Mouse (Mus musculus) fat pad, adult 2 months (tissue): ENCODE results near the gene Mgll.

ENCODE experiments used
- DNase-seq: peaks from one replicate; pipeline ENCODE4 v3.0.0-alpha.2; 2011; ENCODE audit warnings: low read depth, low spot score; ENCODE audit errors: extremely low read depth

Mgll gene

DNA sequence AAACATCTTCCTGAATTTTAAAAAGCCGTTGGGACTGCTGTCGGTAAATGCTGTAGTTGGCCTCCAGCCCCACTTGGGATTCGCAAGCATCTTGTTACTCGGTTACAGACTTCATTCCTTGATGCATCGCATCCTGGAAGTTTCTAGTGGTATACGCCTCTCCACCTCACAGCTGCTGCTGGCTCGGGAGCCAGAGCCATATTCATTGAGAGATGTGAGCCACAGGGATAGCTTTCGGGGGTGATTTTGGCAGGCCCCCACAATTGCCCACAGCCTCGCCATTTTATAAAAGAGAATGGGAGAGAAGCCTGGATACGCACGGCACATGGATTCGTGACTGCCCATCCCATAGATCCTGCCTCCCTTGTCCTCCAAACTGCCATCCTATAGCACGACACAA is 69.7 kb downstream of the Mgll start:
- no peak for DNase-seq

DNA sequence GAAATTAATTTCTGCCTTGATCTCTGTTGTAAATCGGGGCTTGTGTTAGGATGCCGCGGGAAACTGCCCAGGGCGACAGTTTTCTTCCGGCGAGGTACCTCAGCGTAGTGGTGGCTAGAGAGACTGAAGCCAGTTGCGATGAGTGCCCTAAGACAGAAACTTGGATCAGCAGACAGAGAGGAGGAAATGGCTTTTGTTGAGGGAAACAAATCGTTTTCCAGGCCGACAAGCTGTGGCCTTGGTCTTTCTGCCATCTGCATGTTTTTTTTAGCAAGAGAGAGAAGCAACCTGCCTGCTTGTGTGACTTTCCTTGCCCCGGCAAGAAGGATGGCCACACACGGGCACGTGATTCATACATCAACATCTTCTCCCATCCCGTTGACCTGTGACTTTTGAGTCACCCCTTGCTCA is 70.4 kb downstream of the Mgll start:
- no peak for DNase-seq

DNA sequence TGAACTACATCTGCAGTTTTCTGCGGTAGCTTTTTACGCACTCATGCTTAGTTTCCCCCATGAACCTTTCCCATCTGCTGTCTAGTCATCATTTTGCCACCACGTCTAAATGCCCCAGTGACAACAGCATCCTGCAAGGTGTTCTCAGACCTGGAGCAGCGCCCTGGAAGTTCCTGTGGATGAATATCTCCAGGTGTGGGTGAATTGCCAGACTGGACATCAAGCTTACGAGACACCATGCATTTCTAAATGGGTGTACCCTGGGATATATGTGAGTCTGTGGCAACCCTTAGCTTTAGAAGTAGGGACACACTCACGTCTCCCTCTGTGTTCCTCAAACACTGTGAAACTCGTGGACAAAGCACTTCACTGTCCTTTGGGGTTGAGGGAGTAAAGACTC is 76.0 kb downstream of the Mgll start:
- DNase-seq = no peak

DNA sequence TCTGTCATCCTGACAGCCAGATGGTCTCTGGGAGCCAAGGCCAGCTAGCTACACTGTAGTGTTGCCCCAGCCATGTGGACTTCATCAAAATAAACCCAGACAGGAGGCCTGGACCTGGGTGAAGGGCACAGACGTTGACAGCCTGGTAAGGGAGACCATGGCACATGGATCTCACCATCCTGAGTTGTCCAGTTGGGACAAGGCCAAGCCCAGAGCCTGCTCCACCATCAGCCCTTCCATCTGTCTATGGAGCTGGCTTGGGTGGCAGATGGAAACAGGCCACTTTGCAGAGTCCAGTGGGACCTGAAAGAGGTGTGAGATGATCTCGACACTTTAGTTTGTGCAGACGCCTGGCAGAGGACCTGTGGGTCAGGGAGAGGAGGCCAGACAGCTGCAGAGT is 76.5 kb downstream of the Mgll start:
- no peak for DNase-seq

DNA sequence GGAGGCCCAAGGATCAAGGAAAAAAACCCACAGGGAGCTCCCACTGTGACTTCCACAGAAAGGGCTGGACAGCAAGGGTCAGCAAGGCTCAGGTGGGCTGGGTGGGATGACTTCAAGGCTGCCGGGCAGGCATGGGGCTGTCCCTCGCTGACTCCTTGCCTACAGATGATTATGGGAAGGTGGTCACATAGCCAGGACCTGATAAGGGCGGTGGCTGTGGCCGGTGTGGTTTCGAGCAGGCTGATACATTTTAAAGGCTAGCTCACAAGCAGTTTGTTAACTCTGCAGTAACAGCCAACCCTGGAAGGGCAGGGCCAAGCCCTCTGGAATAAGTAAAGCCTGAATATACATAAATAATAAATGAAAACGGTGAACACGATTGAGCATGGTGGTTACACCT is 78.8 kb downstream of the Mgll start:
- no peak for DNase-seq

DNA sequence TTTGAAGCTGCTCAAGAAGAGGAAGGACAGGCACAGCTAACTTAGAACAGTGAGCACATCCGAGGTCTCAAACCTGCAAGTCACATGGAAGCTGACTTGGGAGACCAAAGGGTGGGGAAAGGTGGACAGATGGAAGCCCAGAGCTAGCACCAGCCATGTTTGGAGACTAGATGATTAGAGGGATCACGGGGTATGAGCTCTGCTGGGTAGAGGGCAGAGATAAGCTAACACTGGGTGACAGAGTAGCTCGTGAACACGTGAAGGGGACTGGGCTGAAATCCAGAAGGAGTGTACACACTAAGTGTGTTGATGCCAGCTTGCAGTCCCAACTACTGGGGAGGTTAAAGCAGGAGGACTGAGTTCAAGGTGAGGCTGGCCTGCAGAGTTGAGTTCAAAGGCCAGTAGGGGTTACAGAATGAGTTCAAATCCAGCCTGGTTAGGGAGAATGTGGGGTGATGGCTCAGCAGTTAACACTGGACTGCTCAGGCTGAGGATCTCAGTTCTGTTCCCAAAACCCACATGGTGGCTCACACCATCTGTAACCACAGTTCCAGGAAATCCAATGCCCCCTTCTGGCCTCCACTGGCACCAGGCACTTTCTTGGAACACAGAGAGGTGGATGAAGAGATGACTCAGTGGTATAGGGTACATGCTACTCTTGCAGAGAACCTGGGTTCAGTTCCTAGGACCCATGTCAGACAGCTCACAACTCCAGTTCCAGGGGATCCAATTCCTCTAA is 79.9 kb downstream of the Mgll start:
- DNase-seq = no peak

DNA sequence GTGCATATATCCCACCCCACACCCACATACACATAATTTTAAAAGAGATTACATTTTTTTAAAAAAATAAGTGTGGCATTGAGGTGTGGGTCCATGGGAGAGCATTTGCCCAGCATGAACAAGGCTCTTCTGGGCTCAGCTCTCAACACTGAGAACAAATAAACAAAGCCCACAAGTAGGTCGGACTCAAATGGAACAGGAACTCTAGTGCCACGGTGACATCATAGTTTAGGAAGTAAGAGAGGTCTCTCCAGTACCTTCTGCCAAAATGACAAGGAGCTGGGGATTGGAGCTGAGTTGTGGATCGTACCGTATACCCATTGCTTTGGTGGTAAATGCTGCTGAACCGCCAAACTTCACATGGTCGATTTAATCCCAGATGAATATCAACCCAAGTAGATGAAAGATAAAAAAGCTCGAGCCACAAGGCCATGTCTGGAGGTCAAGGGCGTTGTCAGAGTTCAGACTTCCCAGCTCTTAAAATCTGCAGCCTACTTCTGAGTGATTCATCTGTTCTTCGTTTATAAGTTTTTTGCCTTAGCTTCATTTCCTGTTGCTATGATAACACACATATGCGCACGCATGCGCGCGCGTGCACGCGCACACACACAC is 80.9 kb downstream of the Mgll start:
- no peak for DNase-seq

DNA sequence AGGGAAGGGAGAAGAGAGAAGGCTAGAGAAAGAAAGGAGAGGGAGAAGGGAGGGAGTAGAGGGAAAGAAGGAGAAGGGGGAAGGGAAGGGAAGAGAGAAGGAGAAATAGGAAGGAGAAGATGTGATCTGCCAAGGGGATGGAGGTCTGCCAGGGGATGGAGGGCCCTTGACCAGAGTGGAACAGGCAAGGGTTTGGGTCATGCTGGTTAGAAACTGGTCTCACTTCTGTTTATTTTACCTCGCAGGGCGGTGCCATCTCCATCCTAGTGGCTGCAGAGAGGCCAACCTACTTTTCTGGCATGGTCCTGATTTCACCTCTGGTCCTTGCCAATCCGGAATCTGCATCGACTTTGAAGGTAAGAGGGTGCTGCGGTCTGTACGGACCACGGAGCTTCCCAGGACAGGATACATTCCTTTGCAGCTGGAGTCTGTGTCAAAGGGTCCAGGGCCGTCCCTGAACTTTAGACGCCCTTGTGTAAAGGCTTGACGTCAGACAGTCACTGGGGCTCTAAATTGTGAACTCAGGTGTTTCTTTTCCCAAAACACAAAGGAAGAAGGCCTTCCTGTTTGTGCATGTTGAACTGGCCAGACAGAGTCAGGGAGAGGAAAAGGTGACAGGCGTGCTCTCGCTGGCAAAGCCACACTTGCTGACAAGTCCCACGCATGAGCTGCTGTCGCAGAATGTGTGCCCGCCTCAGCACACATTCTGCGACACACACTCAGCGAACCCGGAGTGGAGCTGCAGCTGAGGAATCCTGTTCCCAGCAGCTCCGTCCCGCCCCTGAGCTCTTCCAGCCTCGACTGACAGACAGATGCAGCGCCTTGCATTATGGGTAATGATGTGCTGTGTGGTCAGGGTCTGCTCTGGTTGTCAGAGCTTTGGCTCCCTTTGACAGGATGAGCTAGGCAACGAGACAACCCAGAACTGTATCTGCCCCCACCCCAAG is 85.2 kb downstream of the Mgll start:
- DNase-seq = no peak

DNA sequence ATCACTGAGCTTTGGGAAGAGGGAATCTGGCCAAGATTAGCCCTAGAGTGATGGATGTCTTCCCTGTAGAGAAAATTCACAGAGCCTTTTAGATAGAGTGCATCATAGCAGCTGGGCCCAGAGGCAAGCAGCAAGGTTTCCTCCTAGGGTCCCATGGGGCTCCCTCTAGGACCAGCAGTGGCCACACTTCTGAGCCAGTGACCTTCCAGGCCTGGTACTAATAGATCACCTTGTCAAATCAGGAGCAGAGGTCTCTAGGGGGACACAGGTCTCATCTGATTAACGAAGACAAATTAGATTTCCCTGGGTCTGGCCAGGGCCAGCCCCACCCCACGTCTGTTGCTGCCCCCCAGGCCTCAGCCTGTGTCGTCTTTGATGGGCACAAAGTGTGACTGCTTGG is 86.1 kb downstream of the Mgll start:
- DNase-seq = no peak

DNA sequence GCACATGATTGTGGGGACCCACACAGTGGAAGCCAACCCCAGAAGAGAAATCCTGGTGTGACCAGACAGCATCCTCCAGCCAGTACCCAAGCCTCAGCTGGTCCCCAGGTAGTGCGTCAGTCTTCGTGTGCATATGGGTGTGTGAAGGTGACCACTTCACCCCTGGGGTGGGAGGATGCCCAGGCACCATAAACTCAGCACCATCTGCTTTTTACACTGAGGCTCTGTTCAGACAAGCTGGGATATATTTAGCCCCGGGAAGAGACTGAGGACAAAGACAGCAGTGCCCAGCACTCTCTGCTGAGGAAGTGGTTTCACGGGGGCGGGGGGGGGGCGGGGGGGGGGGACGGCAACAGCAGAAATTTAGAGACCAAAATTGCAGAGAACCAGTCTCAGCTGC is 87.2 kb downstream of the Mgll start:
- no peak for DNase-seq

DNA sequence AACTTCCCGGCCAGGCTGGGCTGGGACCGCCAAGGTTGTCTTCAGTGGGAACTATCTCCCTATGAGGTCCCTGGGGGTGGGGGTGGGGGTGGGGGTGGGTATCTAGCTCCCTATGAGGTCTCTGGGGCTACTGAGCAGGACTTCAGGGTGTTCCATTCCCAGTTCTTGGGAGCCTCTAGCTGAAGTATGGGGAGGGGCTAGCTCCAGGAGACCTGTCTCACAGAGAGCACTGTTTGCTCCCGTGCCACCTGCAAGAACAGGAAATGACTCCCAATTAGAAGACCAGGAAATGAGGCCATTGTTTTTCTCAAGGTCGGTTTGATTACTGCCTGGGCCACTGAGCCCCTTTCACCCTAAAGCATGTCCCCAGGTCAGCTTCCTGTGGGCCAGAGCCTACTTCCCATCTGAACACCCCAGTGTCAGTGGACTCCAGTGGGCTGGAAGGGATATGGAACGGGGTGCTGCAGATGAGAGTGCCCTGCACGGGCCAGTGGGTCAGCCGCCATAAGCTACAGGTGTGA is 87.7 kb downstream of the Mgll start:
- no peak for DNase-seq

DNA sequence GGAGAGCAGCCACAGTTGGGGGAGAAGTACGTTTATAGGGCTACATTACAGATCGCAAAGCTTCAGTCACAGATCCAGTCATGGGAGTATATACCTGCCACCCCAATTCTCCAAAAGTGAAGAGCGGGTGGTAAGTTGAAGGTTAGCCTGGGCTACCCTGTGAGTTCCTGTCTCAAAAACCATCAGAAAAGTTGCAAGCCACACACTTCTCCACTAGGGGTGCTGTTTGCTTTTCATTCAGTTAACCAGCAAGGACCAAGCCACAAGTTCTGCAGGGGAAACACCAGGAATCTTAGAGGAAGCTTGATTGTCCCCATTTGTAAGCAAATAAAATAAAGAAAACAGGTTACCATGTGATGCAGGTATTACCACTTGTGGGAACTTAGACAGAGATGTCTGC is 88.7 kb downstream of the Mgll start:
- no peak for DNase-seq

DNA sequence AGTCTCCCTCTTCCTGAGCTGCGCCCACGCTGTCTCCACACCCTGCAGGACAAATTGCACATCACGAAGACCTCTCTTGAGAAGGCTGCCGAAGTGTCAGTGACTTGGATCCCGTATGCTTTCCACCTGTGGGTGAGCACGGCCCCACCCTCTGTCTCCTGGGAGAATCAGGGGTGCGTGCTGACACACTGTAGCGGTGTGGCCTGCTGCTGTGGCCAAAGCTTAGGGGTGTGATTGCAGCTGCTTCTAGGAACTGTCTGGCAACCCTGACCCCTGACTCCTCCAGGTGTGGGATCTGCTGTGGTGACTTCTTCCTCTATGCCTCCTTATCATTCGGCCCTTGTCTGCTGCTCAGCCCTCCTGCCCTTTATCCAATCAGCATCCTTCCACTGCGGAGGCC is 89.6 kb downstream of the Mgll start:
- DNase-seq = no peak

DNA sequence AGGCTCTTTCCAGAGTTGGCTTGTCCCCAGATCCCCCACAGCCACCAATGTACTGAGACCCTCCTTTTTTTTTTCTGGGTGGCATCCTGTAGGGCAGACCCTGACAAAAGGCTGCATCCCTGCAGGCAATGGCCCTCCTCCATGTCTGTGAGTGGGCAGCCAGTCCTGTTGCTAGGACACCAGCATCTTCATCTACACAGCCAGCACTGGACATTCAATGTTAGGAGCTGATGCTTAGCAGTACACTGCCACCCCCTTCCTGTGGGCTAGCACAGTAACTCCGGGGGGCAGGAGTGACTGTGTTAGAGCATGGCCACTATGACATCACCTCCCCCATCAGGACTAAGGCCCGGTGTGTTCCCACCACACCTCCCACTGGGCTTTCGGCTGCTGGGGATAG is 90.8 kb downstream of the Mgll start:
- no peak for DNase-seq

DNA sequence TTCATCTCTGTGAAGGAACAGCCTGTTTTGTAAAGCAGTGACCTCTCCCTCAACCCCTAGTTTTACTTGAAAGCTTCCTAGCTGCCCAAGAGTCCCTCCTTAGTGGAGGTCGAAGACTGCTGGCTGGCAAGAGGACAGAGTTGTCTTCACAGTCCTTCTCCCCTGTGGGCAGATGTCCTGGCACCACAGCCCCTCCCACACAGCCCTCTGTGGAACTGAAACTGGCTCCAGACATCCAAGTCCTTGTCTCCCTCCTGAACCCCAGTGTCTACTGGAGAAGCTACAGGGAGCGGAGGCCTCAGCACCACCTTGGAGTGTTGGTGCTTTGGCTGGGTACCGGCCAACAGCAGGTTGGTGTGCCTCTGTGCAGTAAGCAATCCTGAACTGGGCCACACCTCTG is 91.3 kb downstream of the Mgll start:
- no peak for DNase-seq

DNA sequence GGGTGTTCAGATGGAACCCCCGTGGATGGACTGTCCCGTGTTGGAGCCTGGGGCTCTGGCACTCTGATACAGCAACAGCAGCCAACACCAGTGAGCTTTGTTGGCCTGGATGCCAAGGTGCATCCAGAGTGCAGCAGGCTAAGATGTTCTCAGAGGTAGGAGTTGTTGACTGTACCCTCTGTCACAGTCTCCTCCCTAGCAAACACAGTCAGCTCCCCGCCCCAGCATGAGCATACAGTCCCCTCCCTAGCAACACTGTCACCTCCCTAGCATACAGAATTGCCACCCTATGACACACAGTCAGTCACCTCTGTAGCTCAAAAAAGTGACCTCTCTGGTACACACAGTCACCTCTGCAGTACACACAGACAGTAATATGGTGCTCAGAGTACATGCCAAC is 92.7 kb downstream of the Mgll start:
- DNase-seq = no peak

DNA sequence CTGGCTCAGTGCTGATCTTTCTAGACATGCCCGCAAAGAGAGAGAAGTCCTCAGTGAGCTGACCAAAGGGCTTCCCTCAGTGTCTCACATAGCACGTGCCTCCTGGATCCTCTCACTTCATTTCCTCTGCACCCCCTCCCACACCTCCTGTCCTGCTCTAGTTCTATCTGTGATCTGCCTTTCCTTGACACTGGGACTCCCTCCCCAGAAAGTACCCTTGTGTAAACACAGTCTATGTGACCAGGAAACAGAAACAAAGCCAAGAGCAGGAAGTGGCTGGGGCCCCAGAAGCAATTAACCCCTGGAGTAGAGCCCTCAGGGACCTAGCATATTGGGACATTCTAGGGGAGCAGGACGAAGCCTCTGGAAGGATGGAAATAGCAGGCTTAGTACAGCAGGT is 96.6 kb downstream of the Mgll start:
- DNase-seq = no peak

DNA sequence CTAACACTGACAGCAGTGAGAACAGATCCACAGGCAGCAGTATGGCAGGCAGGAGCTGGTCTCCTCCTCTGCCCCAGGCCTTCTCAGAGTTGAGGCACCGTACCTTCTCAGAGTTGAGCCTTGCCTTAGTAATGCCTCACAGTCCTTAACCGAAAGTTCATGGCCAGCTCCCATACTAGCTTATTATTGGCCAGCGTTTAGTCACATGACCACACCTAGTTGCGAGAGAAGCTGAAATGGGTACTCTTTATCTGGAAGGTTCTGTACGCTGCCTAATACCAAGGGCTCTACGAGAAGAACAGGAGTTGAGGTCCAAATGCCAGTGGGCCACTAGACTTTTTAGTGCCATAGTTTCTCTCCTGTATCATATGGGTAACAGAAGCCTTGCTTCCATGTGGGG is 97.1 kb downstream of the Mgll start:
- DNase-seq = no peak

DNA sequence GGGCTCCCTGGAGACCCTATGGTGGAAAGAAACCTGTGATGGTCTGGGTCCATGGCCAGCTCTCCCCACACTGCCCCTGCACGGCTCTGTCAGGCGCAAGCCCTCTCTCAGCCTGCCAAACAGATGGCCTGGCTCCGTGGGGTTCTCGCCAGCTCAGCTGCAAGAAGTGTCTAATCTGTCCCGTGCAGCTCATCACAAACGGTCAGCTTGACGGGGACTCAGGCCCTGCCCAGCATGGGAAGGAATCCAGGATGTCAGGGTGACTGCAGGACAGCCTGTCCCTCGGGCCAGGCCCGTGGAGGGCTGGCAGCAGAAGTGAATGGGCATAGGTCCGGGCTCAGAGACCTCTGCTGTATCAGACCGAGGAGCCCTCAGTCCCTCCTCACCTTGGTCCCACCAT is 97.7 kb downstream of the Mgll start:
- no peak for DNase-seq

DNA sequence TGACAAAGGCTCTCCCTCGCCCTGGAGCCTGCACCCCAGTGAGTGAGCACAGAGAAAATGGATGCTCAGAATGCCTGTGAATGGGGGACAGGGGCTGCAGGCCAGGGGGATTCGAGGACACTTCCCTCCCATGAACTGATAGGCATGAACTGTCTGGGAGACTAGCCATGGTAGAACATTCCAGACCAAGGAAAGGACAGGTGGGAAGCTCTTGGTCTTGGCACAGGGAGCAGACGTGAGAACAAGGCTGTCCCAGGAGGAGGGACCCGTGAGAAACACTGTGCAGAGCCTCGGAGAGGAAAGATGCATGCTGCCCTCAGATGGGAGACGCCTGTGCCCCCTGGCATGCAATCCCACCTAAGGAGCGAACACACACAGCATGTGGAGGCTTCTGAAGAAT is 100.0 kb downstream of the Mgll start:
- DNase-seq = no peak

DNA sequence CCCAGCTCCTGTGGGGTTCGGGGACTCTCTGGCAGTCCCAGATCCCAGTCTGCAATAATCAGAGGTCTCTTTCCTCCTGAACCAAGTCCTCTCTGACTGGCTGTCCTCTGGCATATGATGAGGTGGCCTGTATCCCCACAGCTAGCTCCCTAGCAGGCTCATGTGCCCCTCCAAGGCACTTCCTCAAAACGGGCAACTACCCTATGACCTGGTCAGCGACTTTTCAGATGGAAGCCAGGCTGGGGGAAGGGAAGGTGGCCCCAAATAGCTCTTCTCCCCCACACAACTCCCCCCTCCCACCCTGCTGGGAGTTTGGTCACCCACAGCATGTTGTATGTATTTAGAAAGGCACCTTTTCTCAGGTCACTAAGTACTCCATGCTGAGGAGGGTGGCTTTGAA is 101.9 kb downstream of the Mgll start:
- no peak for DNase-seq

DNA sequence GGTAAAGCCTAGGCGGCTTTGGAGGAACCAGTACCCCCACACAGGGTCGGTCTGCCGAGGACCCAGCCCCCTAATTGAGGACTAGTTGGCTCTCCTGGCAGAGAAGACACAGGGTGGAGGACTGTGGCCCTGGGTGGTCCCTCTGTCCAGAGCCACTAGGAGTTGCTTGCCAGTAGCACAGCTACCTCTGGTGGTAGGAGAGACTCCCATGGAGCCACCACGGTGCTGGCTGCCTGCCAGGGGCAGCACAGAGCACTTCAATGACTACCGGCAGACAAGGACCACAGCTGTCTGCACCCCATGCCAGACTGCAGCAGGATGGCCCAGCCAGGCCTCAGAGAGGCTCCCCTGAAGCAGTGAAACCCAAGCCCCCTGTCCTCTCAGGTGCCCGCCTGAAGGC is 102.3 kb downstream of the Mgll start:
- no peak for DNase-seq
